8 mouse cellular contexts compared by ENCODE assay signal in genomic region chr6:131360693-131361092, GRCm38 (mm10). TPM values are rescaled to one million over a fixed set of nuclear protein-coding genes. Genes with fewer than 3 reads are reported as not detected.
DNase-seq lines count a peak whose midpoint lies in the region; ATAC-seq and TF ChIP-seq lines count a peak whose summit lies in the region.
"Had no signal": no experiment of that assay in that cellular context is flagged by ENCODE, and none has a peak within 500 bp of the region (broad histone marks: within the 10 kb centered on the region; RNA-seq: fewer than 3 reads in every experiment).

No protein-coding gene starts in this region.

- dilution Hi-C loops in CH12.LX (cut with MboI; ENCODE audit: extremely low pct_ligation_motif_present, extremely low pct_unique_long_range_greater_than_20kb, low sequenced_read_pairs): no loop called here

- no peak for DNase-seq in kidney, postnatal 0 days (ENCODE audit: low spot score)
- DNase-seq in kidney, adult 9 months: no peak
- DNase-seq in CH12.LX (ENCODE audit: extremely low read depth): peak; percentile 68
- DNase-seq in c-Kit-negative CD71-positive TER-119-positive erythroid progenitor cells, embryonic 14.5 days (ENCODE audit: low read depth, low spot score): peak; percentile 78
- DNase-seq in ovary, adult 18-20 months (ENCODE audit: low spot score): no peak
- no peak for DNase-seq in thymus, postnatal 10 days (ENCODE audit: low spot score in 2 of 2)

- no peak for TF ChIP-seq POLR2A in CH12.LX (IDR thresholded peaks at IDR 0.05; ENCODE audit: low read depth, low read length)

- no peak overlapping the region for H3K27ac ChIP-seq in kidney, postnatal 0 days
- H3K27ac ChIP-seq in CH12.LX (ENCODE audit: insufficient read depth, low read depth): no peak overlapping the region
- H3K27ac ChIP-seq: heart, embryonic 13.5 days had no signal

- H3K36me3 ChIP-seq in kidney, postnatal 0 days (ENCODE audit: insufficient read depth, low read length): peaks cover 16% of the 10 kb centered on the region
- peaks cover 19 to 23% of the 10 kb centered on the region in 2 experiments for H3K36me3 ChIP-seq in CH12.LX (replicated peaks in 1 of 2; ENCODE audit: control insufficient read depth in 1 of 2, insufficient read depth in 1 of 2, low read length in 1 of 2)

- H3K4me2 ChIP-seq in kidney, postnatal 0 days (ENCODE audit: low read length): no peak overlapping the region
- no peak overlapping the region for H3K4me2 ChIP-seq in CH12.LX (ENCODE audit: insufficient read depth, low read depth, poor library complexity, severe bottlenecking)
- H3K4me2 ChIP-seq: heart, embryonic 13.5 days had no signal

- no peaks in the 10 kb centered on the region for H3K27me3 ChIP-seq in kidney, postnatal 0 days (ENCODE audit: insufficient read depth, low read length)
- H3K27me3 ChIP-seq in CH12.LX (replicated peaks): peaks cover 4% of the 10 kb centered on the region
- H3K27me3 ChIP-seq: heart, embryonic 13.5 days had no signal

- no peak overlapping the region for H3K4me3 ChIP-seq in kidney, postnatal 0 days (replicated peaks; ENCODE audit: low read depth, low read length)
- no peak overlapping the region for H3K4me3 ChIP-seq in CH12.LX (replicated peaks in 1 of 3; ENCODE audit: low read depth in 2 of 3, low read length in 2 of 3, poor library complexity in 1 of 3)
- H3K4me3 ChIP-seq: heart, embryonic 13.5 days had no signal

- ATAC-seq in kidney, postnatal 0 days (replicated peaks; ENCODE audit: low FRiP score, low read depth): peak; percentile 69
- ATAC-seq in megakaryocyte progenitor cell, adult 5-6 weeks (replicated peaks; ENCODE audit: poor library complexity): peak; percentile 57

- 76% methylated on average over 5 of the region's 5 CpGs for WGBS in kidney, postnatal 0 days

- H3K9ac ChIP-seq in kidney, postnatal 0 days (ENCODE audit: low read depth, low read length): no peak overlapping the region
- no peak overlapping the region for H3K9ac ChIP-seq in CH12.LX (ENCODE audit: insufficient read depth, low read depth)
- H3K9ac ChIP-seq: heart, embryonic 13.5 days had no signal

- H3K4me1 ChIP-seq in kidney, postnatal 0 days (replicated peaks; ENCODE audit: insufficient read depth, low read length): no peaks in the 10 kb centered on the region
- H3K4me1 ChIP-seq in CH12.LX (ENCODE audit: control insufficient read depth in 1 of 2, insufficient read depth in 2 of 2): no peaks in the 10 kb centered on the region
- H3K4me1 ChIP-seq: heart, embryonic 13.5 days had no signal

- H3K79me2 ChIP-seq in CH12.LX (replicated peaks; ENCODE audit: control insufficient read depth, extremely low read depth, insufficient read depth, poor library complexity, severe bottlenecking): no peaks in the 10 kb centered on the region

- no peak for TF ChIP-seq CTCF in kidney, postnatal 0 days (IDR thresholded peaks at IDR 0.05; ENCODE audit: low read depth)
- no peak for TF ChIP-seq CTCF in CH12.LX (conservative IDR thresholded peaks at IDR 0.05 in 1 of 2, IDR thresholded peaks at IDR 0.05 in 1 of 2; ENCODE audit: low read depth in 2 of 2, low read length in 2 of 2)

- TF ChIP-seq EP300 in CH12.LX (IDR thresholded peaks at IDR 0.05; ENCODE audit: low read length): no peak

- TF ChIP-seq RAD21 in CH12.LX (IDR thresholded peaks at IDR 0.05; ENCODE audit: low read depth, low read length): no peak

- in situ Hi-C loops in CH12.LX (cut with MboI; ENCODE audit: low pct_ligation_motif_present, low pct_unique_long_range_greater_than_20kb, low sequenced_read_pairs): loop anchor here (25.0 kb wide), 1 partner anchor 1773 kb away; the partner anchor contains the start of genes Klrd1 and Klre1

- no peaks in the 10 kb centered on the region for H3K9me3 ChIP-seq in kidney, postnatal 0 days (replicated peaks; ENCODE audit: low read length)
- no peaks in the 10 kb centered on the region for H3K9me3 ChIP-seq in CH12.LX (replicated peaks; ENCODE audit: low read length)
- H3K9me3 ChIP-seq: heart, embryonic 13.5 days had no signal

TF ChIP-seq in CH12.LX, 34 proteins besides CTCF, POLR2A, EP300 and RAD21:
- TF ChIP-seq ELF1 (IDR thresholded peaks at IDR 0.05; ENCODE audit: low read depth, low read length) (0 out of 2 replicates have a peak, but pooled peaks have one; percentile 13), GABPA (IDR thresholded peaks at IDR 0.05; ENCODE audit: insufficient replicate concordance, low read depth, low read length) (no peak), CHD2 (IDR thresholded peaks at IDR 0.05; ENCODE audit: low read length) (peak; percentile 65), POLR2AphosphoS2 (IDR thresholded peaks at IDR 0.05; ENCODE audit: low read depth, low read length) (no peak), JUN (IDR thresholded peaks at IDR 0.05; ENCODE audit: insufficient read depth, low read depth, low read length) (no peak), MAZ (IDR thresholded peaks at IDR 0.05; ENCODE audit: low read depth, low read length) (no peak), NELFE (IDR thresholded peaks at IDR 0.05; ENCODE audit: low read depth, low read length) (no peak), MAFK (IDR thresholded peaks at IDR 0.05; ENCODE audit: insufficient replicate concordance, low read length) (no peak), ZKSCAN1 (IDR thresholded peaks at IDR 0.05; ENCODE audit: borderline replicate concordance, low read depth, low read length) (no peak), UBTF (IDR thresholded peaks at IDR 0.05; ENCODE audit: low read depth, low read length) (no peak)
TF ChIP-seq in CH12.LX: peak in this region for 2.

RNA-seq across cellular contexts. Expression of gene Styk1, which starts 7.3 kb away (rescaled TPM):
- 3.2 and 3.6 TPM in 2 replicates for polyA plus RNA-seq in kidney, postnatal 0 days (2015; fragmentation: Nextera tagmentation; extraction: Ambion mirVana)
- total RNA-seq in CH12.LX (2012; rRNA removed): not detected in 2 replicates
- not detected in 2 replicates for total RNA-seq in CH12.LX (2014; rRNA removed)
- not detected in 2 replicates for polyA plus RNA-seq in CH12.LX (2012; ENCODE audit: insufficient read length, low read depth)
- 0.24 and 0.32 TPM in 2 replicates for total RNA-seq in megakaryocyte progenitor cell, adult 5-6 weeks (2015)
- 0.08 and 0.17 TPM in 2 replicates for total RNA-seq in megakaryocyte progenitor cell, adult 5-6 weeks (2017)

RNA-seq across cellular contexts. Expression of gene Ybx3, which starts 27.6 kb away (rescaled TPM):
- polyA plus RNA-seq in kidney, postnatal 0 days (2015; fragmentation: Nextera tagmentation; extraction: Ambion mirVana): 51.5 and 65.9 TPM in 2 replicates
- total RNA-seq in CH12.LX (2012; rRNA removed) (410 and 435 TPM in 2 replicates), CH12.LX (2014; rRNA removed) (391 and 415 TPM in 2 replicates)
- 528 and 620 TPM in 2 replicates for polyA plus RNA-seq in CH12.LX (2012; ENCODE audit: insufficient read length, low read depth)
- total RNA-seq in megakaryocyte progenitor cell, adult 5-6 weeks (2015): 568 and 581 TPM in 2 replicates
- 577 and 593 TPM in 2 replicates for total RNA-seq in megakaryocyte progenitor cell, adult 5-6 weeks (2017)

Comparison
In these comparisons a context has a peak if more than half of its experiments do, and no peak if none do; other contexts are left out.
1. DNase-seq: peak in CH12.LX (single experiment) and c-Kit-negative CD71-positive TER-119-positive erythroid progenitor cells, embryonic 14.5 days (single experiment); none in kidney, postnatal 0 days (single experiment), kidney, adult 9 months (single experiment), ovary, adult 18-20 months (single experiment) and thymus, postnatal 10 days (0 of 2).